Mouse (Mus musculus) testis, adult 2 months (tissue): ENCODE results near the gene S100z.

Source experiments
- CTCF ChIP-seq: fragments of 200-500 bp; IDR thresholded peaks from 2 replicates; pipeline ENCODE4 v1.5.1; 2012; ENCODE audit warnings: low read depth, mild to moderate bottlenecking, inconsistent platforms, low read length, moderate library complexity; ENCODE audit not compliant: control insufficient read depth, insufficient read depth, insufficient replicate concordance
- POLR2A ChIP-seq: fragments of 200-500 bp; IDR thresholded peaks from 2 replicates; pipeline ENCODE4 v1.6.1; 2012; ENCODE audit warnings: low read depth, mild to moderate bottlenecking, inconsistent platforms, low read length, moderate library complexity; ENCODE audit not compliant: control insufficient read depth

DNA sequence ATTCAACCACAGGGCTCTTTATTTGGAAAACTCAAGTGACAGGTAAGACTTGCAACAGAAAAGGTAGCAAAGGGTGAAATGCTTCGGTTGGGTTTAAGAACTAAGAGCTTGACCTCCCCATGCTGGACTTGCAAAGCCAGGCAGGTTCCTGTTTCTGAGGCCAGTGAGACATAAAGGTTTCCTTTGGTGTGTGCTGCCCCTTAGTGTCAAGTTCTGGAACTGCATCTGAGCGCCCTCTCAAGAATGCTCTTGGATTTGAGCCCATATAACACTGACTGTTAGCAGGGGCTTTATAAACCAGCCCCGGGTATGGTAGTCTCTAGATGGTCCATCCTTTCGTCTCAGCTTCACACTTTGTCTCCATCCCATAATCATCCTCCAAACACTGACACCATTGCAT is 2.9 kb upstream of the S100z start:
- TF ChIP-seq CTCF (peak; percentile 61; the same call in 1 of the 2 replicates), POLR2A (no peak)
